Mouse (Mus musculus): ENCODE results near the gene Ccdc136.

DNA sequence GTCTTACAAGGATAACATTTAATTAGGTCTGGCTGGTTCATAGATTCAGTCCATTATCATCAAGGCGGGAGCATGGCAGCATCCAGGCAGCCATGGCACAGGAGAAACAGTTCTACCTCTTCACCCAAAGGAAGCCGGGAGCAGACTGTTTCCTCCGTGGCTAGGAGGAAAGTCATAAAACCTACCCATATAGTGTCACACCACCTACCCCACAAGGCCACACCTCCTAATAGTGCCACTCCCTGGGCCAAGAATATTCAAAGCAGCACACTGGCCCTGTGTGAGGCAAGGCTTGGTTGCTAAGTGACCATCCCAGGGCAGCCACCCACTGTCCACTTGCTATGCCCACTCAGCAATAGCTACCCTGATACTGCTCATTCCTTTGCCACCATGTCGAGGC is 75.0 kb downstream of the Ccdc136 start, which contains the start of gene Atp6v1fnb:
- TF ChIP-seq CTCF (IDR thresholded peaks at IDR 0.05; ENCODE audit: control insufficient read depth, insufficient read depth, insufficient replicate concordance, low read depth, low read length): no peak
- peak; percentile 49; the same call in 1 of the 2 replicates for TF ChIP-seq POLR2A (IDR thresholded peaks at IDR 0.05; ENCODE audit: control insufficient read depth, low read depth, low read length)
